Mouse (Mus musculus): ENCODE results near the gene Ormdl3.

- TF ChIP-seq ZMIZ1 (IDR thresholded peaks at IDR 0.05; ENCODE audit: low read depth, low read length) (no peak), MEF2A (IDR thresholded peaks at IDR 0.05; ENCODE audit: borderline replicate concordance, low read depth, low read length) (no peak), EP300 (IDR thresholded peaks at IDR 0.05; ENCODE audit: low read length) (no peak), E2F4 (IDR thresholded peaks at IDR 0.05; ENCODE audit: insufficient replicate concordance, low read depth, low read length) (no peak)
Observed at GRCm38 (mm10) chr11:98568326-98568725, 18.8 kb downstream of the Ormdl3 start.
